Comparison of ENCODE assay signal across 8 mouse cellular contexts in the genomic region with DNA sequence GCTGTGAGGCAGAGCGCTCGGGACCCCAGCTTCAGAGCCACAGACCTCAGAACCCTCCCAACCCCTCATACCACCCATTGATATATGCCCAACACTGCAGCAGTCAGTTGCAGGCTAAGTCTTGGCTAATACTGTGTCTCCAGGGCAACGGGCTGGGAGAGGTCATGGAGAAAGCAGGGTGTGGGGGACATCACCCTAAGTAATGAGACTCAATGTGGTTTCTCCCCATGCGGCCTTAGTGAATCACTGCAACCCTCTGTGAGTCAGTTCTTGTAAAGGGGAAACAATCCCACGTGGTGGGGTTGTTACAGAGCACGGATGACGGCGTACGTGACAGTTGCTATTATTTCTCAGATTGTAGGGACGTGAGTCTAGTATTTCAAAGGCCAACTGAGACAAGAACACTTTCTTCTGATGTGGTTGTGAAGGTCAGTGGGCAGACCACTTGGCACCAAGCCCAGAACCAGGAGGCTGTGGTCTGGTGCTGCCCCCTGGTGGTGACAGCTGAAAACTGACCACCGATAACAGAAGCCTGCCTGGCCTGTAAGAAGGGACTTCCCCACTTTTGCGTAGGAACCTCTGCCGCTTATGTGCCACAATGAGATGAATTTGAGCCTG. TPM values are rescaled to one million over a fixed set of nuclear protein-coding genes. Genes with fewer than 3 reads are reported as not detected.
DNase-seq lines count a peak whose midpoint lies in the region; ATAC-seq and TF ChIP-seq lines count a peak whose summit lies in the region.

No protein-coding gene starts in this region.

- peak; percentile 95 for TF ChIP-seq CTCF in bone marrow, adult 2 months (IDR thresholded peaks at IDR 0.05; ENCODE audit: control insufficient read depth, insufficient read depth, low read length)
- TF ChIP-seq CTCF in embryonic fibroblast, embryonic 13.5 days (IDR thresholded peaks at IDR 0.05; ENCODE audit: borderline replicate concordance, insufficient read depth, low read length), result peak; percentile 70
- TF ChIP-seq CTCF in liver, postnatal 0 days (IDR thresholded peaks at IDR 0.05; ENCODE audit: low read depth), result peak; percentile 93

- H3K9me3 ChIP-seq in heart, embryonic 14.5 days (ENCODE audit: control insufficient read depth, low read length), result no peaks in the 10 kb centered on the region
- no peaks in the 10 kb centered on the region for H3K9me3 ChIP-seq in liver, postnatal 0 days (ENCODE audit: low read length)
- H3K9me3 ChIP-seq in neural tube, embryonic 13.5 days, result no peaks in the 10 kb centered on the region

- peak; percentile 41; the same call in 1 of the 2 replicates for ATAC-seq in heart, embryonic 14.5 days (ENCODE audit: insufficient number of reproducible peaks, insufficient read depth, low FRiP score, low read depth)
- peak; percentile 69 for ATAC-seq in liver, postnatal 0 days
- peak; percentile 49; the same call in 1 of the 2 replicates for ATAC-seq in neural tube, embryonic 13.5 days (ENCODE audit: low read depth)

- TF ChIP-seq POLR2A in bone marrow, adult 2 months (IDR thresholded peaks at IDR 0.05; ENCODE audit: borderline replicate concordance, control insufficient read depth, low read depth, low read length), result no peak
- TF ChIP-seq POLR2A in embryonic fibroblast, embryonic 13.5 days (IDR thresholded peaks at IDR 0.05; ENCODE audit: low read depth, low read length), result no peak

- H3K27ac ChIP-seq in bone marrow, adult 2 months (ENCODE audit: control insufficient read depth, insufficient read depth, low read depth, low read length, poor library complexity), result no peak overlapping the region
- H3K27ac ChIP-seq in embryonic fibroblast, embryonic 13.5 days (ENCODE audit: insufficient read depth, low read length), result no peak overlapping the region
- H3K27ac ChIP-seq in heart, embryonic 14.5 days (replicated peaks in 1 of 2; ENCODE audit: control insufficient read depth in 1 of 2, insufficient read depth in 1 of 2, low read depth in 2 of 2, low read length in 2 of 2), result peak overlapping the region; percentile 31 to 39; a peak in 3 of 4 replicates
- no peak overlapping the region for H3K27ac ChIP-seq in liver, postnatal 0 days (ENCODE audit: low read depth)
- no peak overlapping the region for H3K27ac ChIP-seq in neural tube, embryonic 13.5 days (replicated peaks)

- 33% methylated on average over 13 of the region's 13 CpGs for WGBS in bone marrow, adult 2 months
- 33% methylated on average over 13 of the region's 13 CpGs for WGBS in heart, embryonic 14.5 days
- 43% methylated on average over 13 of the region's 13 CpGs for WGBS in liver, postnatal 0 days (ENCODE audit: insufficient replicate concordance)
- 39% methylated on average over 13 of the region's 13 CpGs for WGBS in neural tube, embryonic 13.5 days

- no peak overlapping the region for H3K9ac ChIP-seq in heart, embryonic 14.5 days (ENCODE audit: low read length)
- no peak overlapping the region for H3K9ac ChIP-seq in liver, postnatal 0 days (replicated peaks)
- H3K9ac ChIP-seq in neural tube, embryonic 13.5 days, result no peak overlapping the region

- TF ChIP-seq EP300 in liver, postnatal 0 days (IDR thresholded peaks at IDR 0.05; ENCODE audit: low read depth), result no peak

- DNase-seq in CD4-positive, CD25-positive, alpha-beta regulatory T cell, adult 2 months (ENCODE audit: low read depth, low spot score), result peak; percentile 84
- DNase-seq in kidney, postnatal 10 days, result peak; percentile 91
- DNase-seq in liver, postnatal 0 days, result peak; percentile 88
- peak; percentile 50 for DNase-seq in telencephalon, adult 2 months (ENCODE audit: low read depth, low spot score)

- no peak overlapping the region for H3K4me3 ChIP-seq in bone marrow, adult 2 months (replicated peaks; ENCODE audit: control insufficient read depth, low read depth, low read length)
- no peak overlapping the region for H3K4me3 ChIP-seq in embryonic fibroblast, embryonic 13.5 days (ENCODE audit: insufficient read depth, low read length)
- H3K4me3 ChIP-seq in heart, embryonic 14.5 days (ENCODE audit: control insufficient read depth in 1 of 2, insufficient read depth in 1 of 2, low read depth in 1 of 2, low read length in 2 of 2), result no peak overlapping the region
- H3K4me3 ChIP-seq in liver, postnatal 0 days (ENCODE audit: low read depth, low read length), result no peak overlapping the region
- no peak overlapping the region for H3K4me3 ChIP-seq in neural tube, embryonic 13.5 days

- no peak overlapping the region for H3K4me2 ChIP-seq in heart, embryonic 14.5 days (ENCODE audit: low read length)
- no peak overlapping the region for H3K4me2 ChIP-seq in liver, postnatal 0 days (ENCODE audit: low read depth, low read length)
- H3K4me2 ChIP-seq in neural tube, embryonic 13.5 days, result no peak overlapping the region

- H3K27me3 ChIP-seq in heart, embryonic 14.5 days (ENCODE audit: control insufficient read depth, insufficient read depth, low read length), result no peaks in the 10 kb centered on the region
- H3K27me3 ChIP-seq in liver, postnatal 0 days (ENCODE audit: insufficient read depth, low read length), result no peaks in the 10 kb centered on the region
- no peaks in the 10 kb centered on the region for H3K27me3 ChIP-seq in neural tube, embryonic 13.5 days

- H3K36me3 ChIP-seq in heart, embryonic 14.5 days (ENCODE audit: control insufficient read depth, insufficient read depth, low read length), result peaks cover 54% of the 10 kb centered on the region
- peaks cover 18% of the 10 kb centered on the region for H3K36me3 ChIP-seq in liver, postnatal 0 days (replicated peaks; ENCODE audit: insufficient read depth, low read length)
- no peaks in the 10 kb centered on the region for H3K36me3 ChIP-seq in neural tube, embryonic 13.5 days

- H3K4me1 ChIP-seq in bone marrow, adult 2 months (ENCODE audit: control insufficient read depth, insufficient read depth, low read length), result peaks cover 4% of the 10 kb centered on the region; the same call in 1 of the 2 replicates
- no peaks in the 10 kb centered on the region for H3K4me1 ChIP-seq in embryonic fibroblast, embryonic 13.5 days (ENCODE audit: control insufficient read depth, insufficient read depth, low read length)
- H3K4me1 ChIP-seq in heart, embryonic 14.5 days (ENCODE audit: control insufficient read depth in 2 of 2, insufficient read depth in 2 of 2, low read length in 2 of 2), result peaks cover 4 to 7% of the 10 kb centered on the region in 2 experiments; a peak in 2 of 4 replicates
- H3K4me1 ChIP-seq in liver, postnatal 0 days (ENCODE audit: insufficient read depth), result no peaks in the 10 kb centered on the region
- peaks cover 8% of the 10 kb centered on the region; the same call in 1 of the 2 replicates for H3K4me1 ChIP-seq in neural tube, embryonic 13.5 days (replicated peaks)

RNA-seq across cellular contexts. Expression of a gene that starts 10.3 kb away (rescaled TPM):
- polyA plus RNA-seq in bone marrow, adult 2 months (2011; ENCODE audit: insufficient read depth, insufficient read length, low replicate concordance, missing spikeins), result 27.5 and 41.1 TPM in 2 replicates
- polyA plus RNA-seq in embryonic fibroblast, embryonic 13.5 days (2011; ENCODE audit: insufficient read length, low read depth, missing spikeins), result 28.1 and 30.4 TPM in 2 replicates
- polyA plus RNA-seq in heart, embryonic 14.5 days (2014; fragmentation: Nextera tagmentation; extraction: Ambion mirVana), result 114 and 126 TPM in 2 replicates
- polyA plus RNA-seq in liver, postnatal 0 days (2015; fragmentation: Nextera tagmentation; extraction: Ambion mirVana), result 31.8 and 32.3 TPM in 2 replicates
- polyA plus RNA-seq in neural tube, embryonic 13.5 days (2015; fragmentation: Nextera tagmentation; extraction: Ambion mirVana), result 35.3 and 47.8 TPM in 2 replicates

RNA-seq across cellular contexts. Expression of a gene that starts 18.2 kb away (rescaled TPM):
- 21.4 and 36.6 TPM in 2 replicates for polyA plus RNA-seq in bone marrow, adult 2 months (2011; ENCODE audit: insufficient read depth, insufficient read length, low replicate concordance, missing spikeins)
- polyA plus RNA-seq in embryonic fibroblast, embryonic 13.5 days (2011; ENCODE audit: insufficient read length, low read depth, missing spikeins), result 27.6 and 28.6 TPM in 2 replicates
- 85.5 and 87.7 TPM in 2 replicates for polyA plus RNA-seq in heart, embryonic 14.5 days (2014; fragmentation: Nextera tagmentation; extraction: Ambion mirVana)
- 106 and 118 TPM in 2 replicates for polyA plus RNA-seq in liver, postnatal 0 days (2015; fragmentation: Nextera tagmentation; extraction: Ambion mirVana)
- polyA plus RNA-seq in neural tube, embryonic 13.5 days (2015; fragmentation: Nextera tagmentation; extraction: Ambion mirVana), result 21.8 and 24.6 TPM in 2 replicates

RNA-seq across cellular contexts. Expression of a gene that starts 43.0 kb away (rescaled TPM):
- 3.0 and 10.2 TPM in 2 replicates for polyA plus RNA-seq in bone marrow, adult 2 months (2011; ENCODE audit: insufficient read depth, insufficient read length, low replicate concordance, missing spikeins)
- polyA plus RNA-seq in embryonic fibroblast, embryonic 13.5 days (2011; ENCODE audit: insufficient read length, low read depth, missing spikeins), result 0.37 TPM in 1 of 2 replicates, not detected in the other
- polyA plus RNA-seq in heart, embryonic 14.5 days (2014; fragmentation: Nextera tagmentation; extraction: Ambion mirVana), result 1.9 and 2.5 TPM in 2 replicates
- polyA plus RNA-seq in liver, postnatal 0 days (2015; fragmentation: Nextera tagmentation; extraction: Ambion mirVana), result 2.5 and 2.9 TPM in 2 replicates
- 0.55 and 1.1 TPM in 2 replicates for polyA plus RNA-seq in neural tube, embryonic 13.5 days (2015; fragmentation: Nextera tagmentation; extraction: Ambion mirVana)

RNA-seq across cellular contexts. Expression of a gene that starts 57.7 kb away (rescaled TPM):
- polyA plus RNA-seq in bone marrow, adult 2 months (2011; ENCODE audit: insufficient read depth, insufficient read length, low replicate concordance, missing spikeins), result not detected in 2 replicates
- not detected in 2 replicates for polyA plus RNA-seq in embryonic fibroblast, embryonic 13.5 days (2011; ENCODE audit: insufficient read length, low read depth, missing spikeins)
- polyA plus RNA-seq in heart, embryonic 14.5 days (2014; fragmentation: Nextera tagmentation; extraction: Ambion mirVana), result 2.5 and 2.6 TPM in 2 replicates
- polyA plus RNA-seq in liver, postnatal 0 days (2015; fragmentation: Nextera tagmentation; extraction: Ambion mirVana), result 0.13 and 0.15 TPM in 2 replicates
- 17.2 and 17.9 TPM in 2 replicates for polyA plus RNA-seq in neural tube, embryonic 13.5 days (2015; fragmentation: Nextera tagmentation; extraction: Ambion mirVana)

Comparison
In these comparisons a context has a peak if more than half of its experiments do, and no peak if none do; other contexts are left out.
1. H3K27ac ChIP-seq: peak in heart, embryonic 14.5 days (2 of 2); none in bone marrow, adult 2 months (single experiment), embryonic fibroblast, embryonic 13.5 days (single experiment), liver, postnatal 0 days (single experiment) and neural tube, embryonic 13.5 days (single experiment).
2. Peak in every context shown above with its lines, with median percentiles within 50 percentile points of each other: DNase-seq, CTCF ChIP-seq and ATAC-seq.